Comparison of ENCODE assay signal across 8 mouse cellular contexts in the genomic region with DNA sequence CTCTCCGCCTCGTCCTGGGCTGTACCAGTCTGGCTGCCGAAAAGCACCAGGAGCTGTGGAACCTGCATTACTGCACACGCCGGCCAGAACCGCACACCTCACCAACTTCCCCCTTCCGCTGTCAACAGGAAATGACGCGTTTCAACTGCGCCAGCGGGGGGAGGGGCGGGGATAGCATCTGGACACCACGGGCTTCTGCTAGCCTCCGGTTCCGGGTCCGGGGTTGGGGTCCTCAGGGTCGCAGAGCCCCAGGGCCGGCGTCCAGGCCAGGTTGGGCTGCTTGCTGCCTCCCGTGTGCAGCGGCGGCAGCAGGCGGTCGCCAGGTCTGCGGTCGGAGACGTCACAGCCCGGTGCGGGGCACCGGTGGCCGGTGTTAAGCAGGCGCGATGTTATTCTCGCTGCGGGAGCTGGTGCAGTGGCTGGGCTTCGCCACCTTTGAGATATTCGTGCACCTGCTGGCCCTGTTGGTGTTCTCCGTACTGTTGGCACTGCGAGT. TPM values are rescaled to one million over a fixed set of nuclear protein-coding genes. Genes with fewer than 3 reads are reported as not detected.
DNase-seq lines count a peak whose midpoint lies in the region; ATAC-seq and TF ChIP-seq lines count a peak whose summit lies in the region.

Gene Tmem203 (plus strand): TSS at position 156 of the 496 bp plus-strand sequence.

- TF ChIP-seq CTCF in spleen, adult 2 months (IDR thresholded peaks at IDR 0.05; ENCODE audit: extremely low read depth, insufficient read depth, insufficient read length, insufficient replicate concordance): no peak

- peaks cover 5% of the 10 kb centered on the region for H3K36me3 ChIP-seq in embryonic facial prominence, embryonic 12.5 days
- H3K36me3 ChIP-seq in limb, embryonic 14.5 days (ENCODE audit: control insufficient read depth, insufficient read depth, low read length): peaks cover 18% of the 10 kb centered on the region
- H3K36me3 ChIP-seq in midbrain, embryonic 16.5 days (ENCODE audit: control insufficient read depth, insufficient read depth, low read length): 0 out of 2 replicates have a peak, but pooled peaks cover 4% of the 10 kb centered on the region
- H3K36me3 ChIP-seq in spleen, adult 2 months (ENCODE audit: control insufficient read depth, insufficient read depth, low read length): peaks cover 8% of the 10 kb centered on the region

- TF ChIP-seq POLR2A in limb, embryonic 14.5 days (IDR thresholded peaks at IDR 0.05; ENCODE audit: borderline replicate concordance, extremely low read depth, insufficient read depth, insufficient read length): 0 out of 2 replicates have a peak, but pooled peaks have one; percentile 41
- peak; percentile 40; the same call in 1 of the 2 replicates for TF ChIP-seq POLR2A in spleen, adult 2 months (IDR thresholded peaks at IDR 0.05; ENCODE audit: low read depth, low read length)

- H3K9ac ChIP-seq in embryonic facial prominence, embryonic 12.5 days: peak within 1 kb of the TSS; percentile 87
- peak within 1 kb of the TSS; percentile 80 for H3K9ac ChIP-seq in limb, embryonic 14.5 days (ENCODE audit: low read depth, low read length, severe bottlenecking)
- peak within 1 kb of the TSS; percentile 89 for H3K9ac ChIP-seq in midbrain, embryonic 16.5 days (ENCODE audit: low read depth, low read length)

- H3K9me3 ChIP-seq in embryonic facial prominence, embryonic 12.5 days: no peaks in the 10 kb centered on the region
- no peaks in the 10 kb centered on the region for H3K9me3 ChIP-seq in limb, embryonic 14.5 days (ENCODE audit: control insufficient read depth, low read length)
- H3K9me3 ChIP-seq in midbrain, embryonic 16.5 days (replicated peaks; ENCODE audit: control insufficient read depth, low read length, poor library complexity, severe bottlenecking): no peaks in the 10 kb centered on the region

- peak within 1 kb of the TSS; percentile 74 for H3K27ac ChIP-seq in embryonic facial prominence, embryonic 12.5 days
- H3K27ac ChIP-seq in limb, embryonic 14.5 days (replicated peaks; ENCODE audit: low read depth, low read length): peak within 1 kb of the TSS; percentile 72
- H3K27ac ChIP-seq in midbrain, embryonic 16.5 days (ENCODE audit: low read length): peak within 1 kb of the TSS; percentile 83
- peak within 1 kb of the TSS; percentile 86 for H3K27ac ChIP-seq in spleen, adult 2 months (ENCODE audit: insufficient read depth, low read length)

- peak within 1 kb of the TSS; percentile 97 for H3K4me2 ChIP-seq in embryonic facial prominence, embryonic 12.5 days (replicated peaks)
- peak within 1 kb of the TSS; percentile 95 for H3K4me2 ChIP-seq in limb, embryonic 14.5 days (replicated peaks; ENCODE audit: low read depth, low read length, severe bottlenecking)
- H3K4me2 ChIP-seq in midbrain, embryonic 16.5 days (ENCODE audit: low read length): peak within 1 kb of the TSS; percentile 99

- H3K4me3 ChIP-seq in embryonic facial prominence, embryonic 12.5 days: peak within 1 kb of the TSS; percentile 98
- H3K4me3 ChIP-seq in limb, embryonic 14.5 days (replicated peaks; ENCODE audit: low read length): peak within 1 kb of the TSS; percentile 99
- peak within 1 kb of the TSS; percentile 97 for H3K4me3 ChIP-seq in midbrain, embryonic 16.5 days (ENCODE audit: low read depth, low read length)
- H3K4me3 ChIP-seq in spleen, adult 2 months (ENCODE audit: extremely low read depth, insufficient read depth, insufficient read length): peak within 1 kb of the TSS; percentile 98

- WGBS in embryonic facial prominence, embryonic 12.5 days: under 1% methylated on average over 39 of the region's 39 CpGs
- whole genome bisulfite sequencing in limb, embryonic 14.5 days: under 1% methylated on average over 32 of the region's 39 CpGs
- WGBS in midbrain, embryonic 16.5 days: under 1% methylated on average over 39 of the region's 39 CpGs
- WGBS in spleen, adult 2 months: 1% methylated on average over 39 of the region's 39 CpGs

- peak; percentile 91 for DNase-seq in 416B (ENCODE audit: low read depth)
- DNase-seq in adrenal gland, postnatal 36 days: peak; percentile 92 to 93
- peak; percentile 99 for DNase-seq in heart, adult 11 months
- DNase-seq in kidney, adult 11 months: peak; percentile 78
- DNase-seq in limb, embryonic 14.5 days (ENCODE audit: low spot score): peak; percentile 90
- DNase-seq in spleen, adult 2 months (ENCODE audit: low read depth in 1 of 2, low spot score in 2 of 2): peak; percentile 82 to 84

- peak; percentile 58 for ATAC-seq in embryonic facial prominence, embryonic 12.5 days (ENCODE audit: insufficient number of reproducible peaks, insufficient read depth, low FRiP score, low TSS enrichment)
- peak; percentile 93 for ATAC-seq in limb, embryonic 14.5 days (ENCODE audit: low FRiP score, low read depth)
- peak; percentile 91 for ATAC-seq in midbrain, embryonic 16.5 days

- peaks cover 14% of the 10 kb centered on the region for H3K4me1 ChIP-seq in embryonic facial prominence, embryonic 12.5 days
- H3K4me1 ChIP-seq in limb, embryonic 14.5 days (ENCODE audit: control insufficient read depth, insufficient read depth, low read length): peaks cover 10% of the 10 kb centered on the region
- peaks cover 23% of the 10 kb centered on the region for H3K4me1 ChIP-seq in midbrain, embryonic 16.5 days (ENCODE audit: control insufficient read depth, insufficient read depth, low read length)
- H3K4me1 ChIP-seq in spleen, adult 2 months (ENCODE audit: control insufficient read depth, insufficient read depth, insufficient read length): peaks cover 9% of the 10 kb centered on the region

- no peaks in the 10 kb centered on the region for H3K27me3 ChIP-seq in embryonic facial prominence, embryonic 12.5 days
- no peaks in the 10 kb centered on the region for H3K27me3 ChIP-seq in limb, embryonic 14.5 days (ENCODE audit: control insufficient read depth, insufficient read depth, low read length)
- H3K27me3 ChIP-seq in midbrain, embryonic 16.5 days (ENCODE audit: control insufficient read depth, insufficient read depth, low read depth, low read length): no peaks in the 10 kb centered on the region
- H3K27me3 ChIP-seq in spleen, adult 2 months (ENCODE audit: control insufficient read depth, insufficient read depth, low read length): no peaks in the 10 kb centered on the region

RNA-seq across cellular contexts. Expression of gene Tmem203, which starts in this region (rescaled TPM):
- total RNA-seq in adrenal gland, postnatal 36 days (2021): 10 to 100 TPM; 22.6 to 38.8 TPM
- 21.6 and 23.6 TPM in 2 replicates for polyA plus RNA-seq in embryonic facial prominence, embryonic 12.5 days (2016; fragmentation: Nextera tagmentation; extraction: Ambion mirVana)
- 29.7 and 33.9 TPM in 2 replicates for polyA plus RNA-seq in limb, embryonic 14.5 days (2012; rRNA removed)
- polyA plus RNA-seq in limb, embryonic 14.5 days (2014; fragmentation: Nextera tagmentation; extraction: Ambion mirVana): 16.3 and 21.8 TPM in 2 replicates
- polyA plus RNA-seq in midbrain, embryonic 16.5 days (2015; fragmentation: Nextera tagmentation; extraction: Ambion mirVana): 12.4 and 12.7 TPM in 2 replicates
- 44.4 and 60.5 TPM in 2 replicates for polyA plus RNA-seq in spleen, adult 2 months (2012; rRNA removed)

Comparison
In these comparisons a context has a peak if more than half of its experiments do, and no peak if none do; other contexts are left out.
1. Peak in every context shown above with its lines: DNase-seq, ATAC-seq, H3K4me3 ChIP-seq and H3K27ac ChIP-seq.